Mouse (Mus musculus) heart, embryonic 15.5 days (tissue): ENCODE data around the gene 9930021J03Rik. TPM values are rescaled to one million over a fixed set of nuclear protein-coding genes. Genes with fewer than 3 reads are reported as not detected.
A peak's percentile ranks its signal among the peaks of the same experiment; 100 is the strongest.

Experiments
- ATAC-seq: fragments of 200-750 bp; cut with Nextera tagmentation; replicated peaks from 2 replicates; pipeline ENCODE4 v1.8.0; 2017; ENCODE audit warnings: low read depth, moderate TSS enrichment; ENCODE audit not compliant: insufficient number of reproducible peaks, insufficient read depth, low FRiP score
- H3K27ac ChIP-seq: fragments of 300-500 bp; sonication (generic); 2 replicates; pipeline ENCODE4 v1.5.1; 2015; ENCODE audit warnings: mild to moderate bottlenecking, inconsistent platforms
- H3K27me3 ChIP-seq: fragments of 300-500 bp; sonication (generic); 2 replicates; pipeline ENCODE4 v1.6.1; 2015; ENCODE audit warnings: inconsistent platforms
- H3K36me3 ChIP-seq: fragments of 300-500 bp; sonication (generic); 2 replicates; pipeline ENCODE4 v1.6.1; 2015; ENCODE audit warnings: mild to moderate bottlenecking, inconsistent platforms
- H3K4me1 ChIP-seq: fragments of 300-500 bp; sonication (generic); replicated peaks from 2 replicates; pipeline ENCODE4 v1.6.1; 2015; ENCODE audit warnings: inconsistent platforms
- H3K4me2 ChIP-seq: fragments of 300-500 bp; sonication (generic); 2 replicates; pipeline ENCODE4 v1.6.1; 2015; ENCODE audit warnings: inconsistent platforms, mild to moderate bottlenecking, moderate library complexity
- H3K4me3 ChIP-seq: fragments of 300-500 bp; sonication (generic); 2 replicates; pipeline ENCODE4 v1.5.1; 2015; ENCODE audit warnings: mild to moderate bottlenecking, inconsistent platforms
- H3K9ac ChIP-seq: fragments of 300-500 bp; sonication (generic); 2 replicates; pipeline ENCODE4 v1.6.1; 2015; ENCODE audit warnings: mild to moderate bottlenecking, inconsistent platforms
- H3K9me3 ChIP-seq: fragments of 300-500 bp; sonication (generic); replicated peaks from 2 replicates; pipeline ENCODE4 v1.6.1; 2016; ENCODE audit warnings: inconsistent platforms
- WGBS: fragments of 180-500 bp; shearing (Covaris S2); methylation state at CpG from one replicate; pipeline ENCODE4 v1.1.7; 2015; ENCODE audit warnings: mixed read lengths; 5-methylcytosine and 5-hydroxymethylcytosine counted together
- polyA plus RNA-seq: library from polyadenylated mRNA; unstranded; fragments of >200 nt; fragmentation: Nextera tagmentation; extraction: Ambion mirVana; gene quantifications from 2 replicates; pipeline ENCODE4 v1.2.1, GENCODE M21; 2015

The 9930021J03Rik gene
- polyA plus RNA-seq, 1 experiment from 2014 or later = 2.6 TPM

GRCm38 (mm10) chr19:29683844-29684540 is 121.8 kb downstream of the 9930021J03Rik start:
- Histone ChIP-seq H3K27ac (no peak overlapping the region), H3K27me3 (0 out of 2 replicates have a peak, but pooled peaks cover 2% of the 10 kb centered on the region), H3K4me2 (no peak overlapping the region), H3K4me1 (peaks cover 3% of the 10 kb centered on the region), H3K9ac (no peak overlapping the region), H3K4me3 (no peak overlapping the region), H3K36me3 (no peaks in the 10 kb centered on the region), H3K9me3 (peaks cover 6% of the 10 kb centered on the region; the same call in 1 of the 2 replicates)
- WGBS = 49% methylated on average over 16 of the region's 16 CpGs
- 0 out of 2 replicates have a peak, but pooled peaks have one; percentile 27 for ATAC-seq

- H3K27me3 ChIP-seq = peaks cover 10% of the 10 kb centered on the region
- 53% methylated on average over 13 of the region's 13 CpGs for WGBS
- ATAC-seq = no peak
- H3K36me3 ChIP-seq = no peaks in the 10 kb centered on the region
- no peak overlapping the region for H3K4me2 ChIP-seq
- H3K27ac ChIP-seq = no peak overlapping the region
- no peak overlapping the region for H3K9ac ChIP-seq
- peaks cover 5% of the 10 kb centered on the region; the same call in 1 of the 2 replicates for H3K9me3 ChIP-seq
- peaks cover 3% of the 10 kb centered on the region for H3K4me1 ChIP-seq
- H3K4me3 ChIP-seq = no peak overlapping the region
These were observed 125.3 kb downstream of the 9930021J03Rik start for GRCm38 (mm10) chr19:29680182-29681152.

GRCm38 (mm10) chr19:29678181-29678778 is 127.5 kb downstream of the 9930021J03Rik start:
- WGBS = 78% methylated on average over 6 of the region's 6 CpGs
- no peak overlapping the region for H3K27ac ChIP-seq
- peaks cover 19% of the 10 kb centered on the region for H3K27me3 ChIP-seq
- H3K4me2 ChIP-seq = no peak overlapping the region
- peaks cover 3% of the 10 kb centered on the region for H3K4me1 ChIP-seq
- H3K4me3 ChIP-seq = no peak overlapping the region
- H3K36me3 ChIP-seq = no peaks in the 10 kb centered on the region
- no peaks in the 10 kb centered on the region for H3K9me3 ChIP-seq
- no peak overlapping the region for H3K9ac ChIP-seq
- no peak for ATAC-seq

GRCm38 (mm10) chr19:29676479-29677193 is 129.2 kb downstream of the 9930021J03Rik start:
- Histone ChIP-seq H3K4me3 (no peak overlapping the region), H3K9ac (no peak overlapping the region), H3K4me2 (no peak overlapping the region), H3K27me3 (peaks cover 19% of the 10 kb centered on the region), H3K9me3 (no peaks in the 10 kb centered on the region), H3K4me1 (peaks cover 3% of the 10 kb centered on the region), H3K36me3 (no peaks in the 10 kb centered on the region), H3K27ac (no peak overlapping the region)
- ATAC-seq = no peak
- WGBS = 84% methylated on average over 10 of the region's 10 CpGs

- H3K4me1 ChIP-seq = peaks cover 3% of the 10 kb centered on the region
- no peak overlapping the region for H3K4me3 ChIP-seq
- H3K36me3 ChIP-seq = no peaks in the 10 kb centered on the region
- no peak overlapping the region for H3K27ac ChIP-seq
- H3K9me3 ChIP-seq = no peaks in the 10 kb centered on the region
- no peak overlapping the region for H3K9ac ChIP-seq
- no peak for ATAC-seq
- WGBS = 54% methylated on average over 9 of the region's 9 CpGs
- peaks cover 19% of the 10 kb centered on the region for H3K27me3 ChIP-seq
- no peak overlapping the region for H3K4me2 ChIP-seq
These were observed 130.2 kb downstream of the 9930021J03Rik start for GRCm38 (mm10) chr19:29675562-29676078.

- no peak overlapping the region for H3K27ac ChIP-seq
- no peak overlapping the region for H3K4me2 ChIP-seq
- no peaks in the 10 kb centered on the region for H3K36me3 ChIP-seq
- H3K9ac ChIP-seq = no peak overlapping the region
- WGBS = 94% methylated on average over 7 of the region's 7 CpGs
- H3K27me3 ChIP-seq = peaks cover 19% of the 10 kb centered on the region
- no peak for ATAC-seq
- no peaks in the 10 kb centered on the region for H3K9me3 ChIP-seq
- H3K4me3 ChIP-seq = no peak overlapping the region
- H3K4me1 ChIP-seq = no peaks in the 10 kb centered on the region
These were observed 130.8 kb downstream of the 9930021J03Rik start for GRCm38 (mm10) chr19:29674946-29675345.

GRCm38 (mm10) chr19:29672660-29673059 is 133.1 kb downstream of the 9930021J03Rik start:
- no peak for ATAC-seq
- H3K4me1 ChIP-seq = no peaks in the 10 kb centered on the region; the same call in 1 of the 2 replicates
- no peak overlapping the region for H3K27ac ChIP-seq
- no peak overlapping the region for H3K9ac ChIP-seq
- H3K4me3 ChIP-seq = no peak overlapping the region
- H3K36me3 ChIP-seq = no peaks in the 10 kb centered on the region
- H3K4me2 ChIP-seq = no peak overlapping the region
- no peaks in the 10 kb centered on the region for H3K9me3 ChIP-seq
- WGBS = 90% methylated on average over 13 of the region's 13 CpGs
- peaks cover 14% of the 10 kb centered on the region for H3K27me3 ChIP-seq

- H3K9me3 ChIP-seq = no peaks in the 10 kb centered on the region
- H3K36me3 ChIP-seq = no peaks in the 10 kb centered on the region
- H3K4me1 ChIP-seq = peaks cover 11% of the 10 kb centered on the region
- H3K4me3 ChIP-seq = no peak overlapping the region
- H3K27me3 ChIP-seq = peaks cover 14% of the 10 kb centered on the region
- H3K27ac ChIP-seq = no peak overlapping the region
- H3K9ac ChIP-seq = no peak overlapping the region
- H3K4me2 ChIP-seq = no peak overlapping the region
- 65% methylated on average over 2 of the region's 2 CpGs for WGBS
- ATAC-seq = no peak
These were observed 134.6 kb downstream of the 9930021J03Rik start for GRCm38 (mm10) chr19:29671160-29671559.

GRCm38 (mm10) chr19:29670247-29670646 is 135.5 kb downstream of the 9930021J03Rik start:
- Histone ChIP-seq H3K4me3 (no peak overlapping the region), H3K9ac (no peak overlapping the region), H3K36me3 (no peaks in the 10 kb centered on the region), H3K9me3 (no peaks in the 10 kb centered on the region), H3K4me2 (no peak overlapping the region), H3K27ac (no peak overlapping the region), H3K4me1 (peaks cover 11% of the 10 kb centered on the region), H3K27me3 (peaks cover 14% of the 10 kb centered on the region)
- 88% methylated on average over 6 of the region's 6 CpGs for WGBS
- no peak for ATAC-seq

GRCm38 (mm10) chr19:29668135-29668534 is 137.7 kb downstream of the 9930021J03Rik start:
- ATAC-seq = no peak
- Histone ChIP-seq H3K4me2 (no peak overlapping the region), H3K36me3 (no peaks in the 10 kb centered on the region), H3K4me1 (peaks cover 11% of the 10 kb centered on the region), H3K9ac (no peak overlapping the region), H3K9me3 (no peaks in the 10 kb centered on the region), H3K4me3 (no peak overlapping the region), H3K27me3 (peaks cover 11% of the 10 kb centered on the region), H3K27ac (no peak overlapping the region)
- 82% methylated on average over 7 of the region's 7 CpGs for WGBS
